Mouse (Mus musculus) adrenal gland, adult (tissue): ENCODE measurements at regions not wholly inside any gene's neighbourhood (a gene's known extent, or its start where the extent isn't known, plus 50 kb on each side); places are given as distances from the start of the nearest gene placed in this dataset.

Source experiments
- DNase-seq, 2 experiments: peaks; one replicate each; pipeline ENCODE4 v3.0.0; 2022 to 2023; ENCODE audit warnings: low spot score in 1 of 2; ENCODE audit not compliant: inconsistent age in 2 of 2

DNA sequence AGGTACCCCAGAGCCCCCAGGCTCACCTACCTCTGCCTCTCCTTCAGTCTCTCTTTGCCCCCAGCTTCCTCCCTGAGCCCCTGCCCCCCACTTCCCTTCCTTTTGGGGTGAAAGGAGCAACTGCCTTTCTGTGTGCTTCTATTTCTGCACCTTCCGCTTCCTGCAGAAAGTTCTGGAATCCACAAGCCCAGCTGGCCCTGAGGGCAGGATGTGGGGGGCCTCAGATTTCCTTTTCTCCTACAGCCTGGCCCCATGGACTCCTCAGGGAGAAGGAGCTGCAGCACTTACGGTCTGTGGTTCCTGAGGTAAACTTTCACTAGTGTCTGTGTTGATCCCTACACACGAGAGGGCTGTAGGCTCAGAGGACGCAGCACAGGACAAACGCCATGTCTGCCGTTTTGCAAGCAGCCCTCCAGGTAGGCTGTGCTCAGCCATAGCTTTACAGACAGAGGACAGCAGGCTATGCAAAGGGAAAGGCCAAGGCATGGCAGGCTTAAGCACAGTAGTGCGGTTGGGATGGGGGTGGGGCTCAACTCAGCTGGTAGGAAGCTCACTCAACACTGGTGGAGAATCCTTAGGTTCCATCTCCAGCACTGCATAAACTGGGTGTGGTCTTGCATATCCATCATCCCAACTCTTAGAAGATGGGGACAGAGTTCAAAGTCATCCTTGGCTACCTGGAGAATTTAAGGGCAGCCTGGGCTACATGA is 108.2 kb upstream of the Ccnd1 start:
- DNase-seq = peak in 1 of 2 experiments; percentile 36

DNA sequence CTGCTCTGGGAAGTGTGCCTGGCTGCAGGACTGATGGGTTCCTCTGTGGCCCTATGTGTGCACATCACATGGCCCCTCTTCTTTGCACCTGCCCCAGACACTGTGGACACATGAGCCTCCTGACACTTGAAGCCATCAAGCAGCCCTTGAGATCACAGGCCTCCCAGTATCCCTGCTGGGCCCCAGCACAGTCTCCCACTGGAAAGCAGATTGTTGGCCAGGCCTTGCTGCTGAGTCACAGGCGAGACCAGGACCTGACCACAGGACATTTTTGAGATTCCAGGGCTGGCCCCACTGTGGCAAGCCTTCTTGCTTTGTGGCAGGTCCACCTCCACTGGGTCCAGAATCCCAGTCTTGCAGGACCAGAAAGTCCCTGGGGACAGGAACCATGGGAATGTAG is 105.5 kb upstream of the Ccnd1 start:
- DNase-seq = no peak

DNA sequence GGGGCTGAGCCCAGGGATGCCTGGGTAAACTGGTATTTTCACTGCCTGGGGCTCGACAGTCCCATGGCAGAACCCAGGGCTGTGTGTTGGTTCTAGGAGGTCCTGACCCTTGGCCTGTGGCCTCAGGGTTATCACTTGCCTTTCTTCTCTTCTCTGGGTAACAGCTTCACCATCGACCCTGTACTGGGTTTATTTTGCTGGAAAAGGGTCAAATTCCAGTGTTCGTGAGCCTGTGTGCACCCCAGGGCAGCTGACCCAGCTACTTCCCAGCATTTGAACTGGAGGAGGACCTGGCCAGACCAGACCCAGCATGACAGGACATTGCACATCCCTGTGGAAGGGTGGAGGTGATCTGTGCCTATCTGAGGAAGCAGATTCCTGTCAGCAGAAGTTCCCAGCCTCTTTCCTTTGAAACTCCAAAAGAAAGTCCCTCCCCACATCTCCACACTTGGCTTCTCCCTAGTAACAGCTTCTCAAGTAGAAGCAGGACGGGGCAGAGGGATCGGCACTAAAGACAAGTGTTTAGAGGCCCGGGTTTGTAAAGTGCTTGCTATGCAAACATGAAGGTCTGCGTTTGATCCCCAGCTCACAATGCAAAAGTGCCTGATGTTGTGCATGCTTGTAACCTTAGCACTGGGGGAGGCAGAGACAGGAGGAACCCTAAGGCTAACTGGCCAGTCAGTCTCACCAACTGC is 103.9 kb upstream of the Ccnd1 start:
- DNase-seq = no peak

DNA sequence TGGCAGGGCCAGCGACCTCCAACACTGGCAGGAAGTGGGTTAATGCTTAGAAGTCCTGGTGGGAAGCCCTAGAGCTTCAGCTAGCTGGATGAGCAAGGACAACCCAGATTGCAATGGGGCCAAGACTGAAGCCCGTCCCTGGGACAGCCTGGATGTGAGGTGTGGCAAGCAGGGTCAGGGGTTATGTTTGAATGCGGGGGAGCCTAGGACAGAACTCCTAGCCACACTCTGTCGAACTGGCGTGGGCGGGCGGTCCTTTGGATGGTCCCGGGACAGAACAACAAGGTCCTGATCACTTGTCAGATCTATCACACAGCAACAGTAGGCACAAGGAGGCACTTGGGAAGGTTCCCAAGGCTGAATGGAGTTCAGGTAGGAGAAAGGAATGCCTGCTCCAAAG is 101.1 kb upstream of the Ccnd1 start:
- DNase-seq = no peak

DNA sequence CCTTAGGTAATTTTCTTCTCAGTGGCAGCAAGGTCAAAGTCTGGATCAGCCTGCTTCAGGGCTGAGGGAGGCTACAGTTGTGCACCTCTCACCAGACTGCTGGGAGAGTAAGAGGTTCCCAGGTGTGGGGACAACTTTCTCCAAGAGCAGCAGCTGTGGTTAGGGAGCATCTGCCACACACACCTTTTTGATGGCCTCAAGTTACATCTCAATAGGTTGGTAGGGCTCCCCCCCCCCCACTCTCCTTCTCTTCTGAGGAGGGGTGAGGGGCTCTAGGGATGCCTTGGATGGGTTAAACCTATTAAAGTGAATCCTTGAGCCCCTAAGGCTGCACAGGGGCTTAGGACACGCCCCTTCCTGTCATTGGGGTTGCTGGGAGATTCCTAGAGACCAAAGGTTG is 94.7 kb upstream of the Ccnd1 start:
- no peak for DNase-seq

DNA sequence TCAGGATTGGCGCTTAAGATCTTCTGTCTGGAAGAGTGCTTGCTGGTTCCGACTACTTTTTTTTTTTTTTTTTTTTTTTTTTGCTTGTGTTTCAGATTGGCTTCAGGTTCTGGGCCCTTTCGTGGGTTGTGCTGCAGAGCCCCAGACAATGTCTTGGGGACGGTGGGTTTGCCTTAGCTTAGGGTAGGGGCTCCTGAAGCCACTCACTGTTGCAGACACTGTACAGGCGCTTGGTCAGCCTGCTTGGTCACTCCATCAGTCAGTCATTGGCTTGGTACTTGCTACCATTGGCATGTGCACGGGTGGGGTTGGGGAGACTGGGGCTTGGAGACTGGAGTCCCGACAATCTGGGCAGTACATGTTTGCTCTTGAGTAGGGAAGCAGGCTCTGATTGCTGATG is 91.5 kb upstream of the Ccnd1 start:
- DNase-seq = no peak

DNA sequence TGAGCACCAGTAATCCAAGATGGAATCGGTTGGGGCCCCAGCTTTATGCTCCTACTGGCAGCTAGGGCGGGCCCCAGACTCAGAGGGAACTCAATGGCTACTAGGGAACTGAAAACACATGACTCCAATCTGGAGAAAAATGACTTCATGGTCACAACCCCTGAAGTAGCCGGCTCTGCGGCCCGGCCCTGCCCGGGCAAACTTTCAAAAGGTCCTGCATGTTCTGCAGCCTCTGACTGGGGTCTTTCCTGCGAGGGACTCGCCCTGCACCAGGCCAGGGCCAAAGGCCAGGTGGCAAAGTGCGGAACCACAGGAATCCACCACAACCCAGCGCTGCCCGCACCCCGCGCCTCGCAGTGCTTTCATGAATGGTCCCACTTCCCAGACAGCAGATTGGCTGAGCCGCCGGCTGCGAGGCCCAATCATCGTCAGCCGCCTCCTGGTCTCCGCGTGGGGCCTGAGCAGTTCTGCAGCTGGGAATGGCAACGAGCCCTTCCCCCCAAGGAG is 91.0 kb upstream of the Ccnd1 start:
- DNase-seq = peak; percentile 88 to 94

DNA sequence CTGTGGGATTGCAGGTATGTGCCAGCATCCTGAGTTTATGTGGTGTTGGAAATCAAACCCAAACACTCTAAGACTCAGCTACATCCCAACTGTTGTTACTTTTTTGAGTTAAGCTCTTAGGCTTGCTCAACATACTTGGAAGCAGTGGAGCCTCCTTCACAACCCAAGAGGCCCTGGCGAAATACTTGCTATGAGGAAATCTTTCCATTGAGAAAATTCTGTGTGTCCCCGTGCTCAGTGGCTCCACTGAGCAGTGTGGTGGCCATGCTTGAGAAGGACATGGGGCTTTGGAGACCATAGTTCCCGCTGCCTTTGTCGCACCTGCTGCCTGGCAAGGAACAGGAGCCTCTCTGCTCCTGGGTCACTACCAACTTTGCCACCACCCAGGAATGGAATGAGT is 89.9 kb upstream of the Ccnd1 start:
- peak in 1 of 2 experiments; percentile 55 for DNase-seq

DNA sequence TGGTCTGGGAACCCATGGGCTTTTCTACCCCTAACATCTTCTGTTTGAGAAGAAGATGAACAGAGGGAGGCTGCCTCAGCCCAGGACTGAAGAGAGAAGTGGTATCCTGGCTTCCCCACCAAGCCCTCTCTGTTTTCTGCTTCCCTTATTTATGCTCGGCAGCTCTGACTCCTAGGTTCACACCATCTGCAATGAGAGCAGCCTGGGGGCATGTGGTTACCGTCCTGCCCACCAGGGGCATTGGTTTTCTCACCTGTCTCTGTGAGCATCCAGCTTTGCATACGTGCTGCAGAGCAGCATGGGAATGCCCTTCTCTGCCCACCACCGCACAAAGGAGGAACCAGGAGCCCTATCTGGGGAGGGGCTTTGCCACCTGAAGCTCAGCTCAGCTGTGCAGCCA is 89.4 kb upstream of the Ccnd1 start:
- DNase-seq = no peak

DNA sequence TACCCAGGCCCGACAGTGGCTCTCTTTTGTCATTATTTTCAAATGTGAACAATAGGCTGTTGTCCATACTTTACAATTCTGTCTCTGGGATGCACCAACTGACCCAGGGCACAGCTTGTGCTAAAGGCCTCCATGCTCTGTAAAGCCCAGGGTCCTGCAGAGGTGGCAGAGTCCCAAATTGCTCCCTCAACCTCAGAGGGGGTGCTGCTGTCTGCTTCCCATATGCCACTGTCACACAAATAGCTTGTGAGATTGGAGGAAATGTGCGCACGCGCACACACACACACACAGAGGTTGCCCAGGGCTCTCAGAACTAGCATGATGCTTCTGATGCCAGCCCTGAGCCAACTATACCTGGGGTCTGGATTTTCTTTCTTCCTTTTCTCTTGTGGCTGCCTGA is 87.3 kb upstream of the Ccnd1 start:
- no peak for DNase-seq

DNA sequence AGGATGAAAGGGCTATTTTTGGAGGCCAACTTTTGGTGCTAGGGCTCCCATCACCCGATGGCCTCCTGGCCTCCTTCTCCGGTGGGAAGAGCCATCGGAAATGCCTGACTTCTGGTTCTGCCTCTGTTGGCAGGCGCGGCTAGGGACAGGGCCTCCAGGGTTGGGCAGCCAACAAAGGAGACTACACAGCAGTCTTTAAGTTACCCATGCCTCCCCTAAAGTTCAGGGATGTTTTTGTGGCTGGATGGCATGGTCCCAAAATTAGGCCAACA is 86.2 kb upstream of the Ccnd1 start:
- DNase-seq = peak; percentile 40 to 62

DNA sequence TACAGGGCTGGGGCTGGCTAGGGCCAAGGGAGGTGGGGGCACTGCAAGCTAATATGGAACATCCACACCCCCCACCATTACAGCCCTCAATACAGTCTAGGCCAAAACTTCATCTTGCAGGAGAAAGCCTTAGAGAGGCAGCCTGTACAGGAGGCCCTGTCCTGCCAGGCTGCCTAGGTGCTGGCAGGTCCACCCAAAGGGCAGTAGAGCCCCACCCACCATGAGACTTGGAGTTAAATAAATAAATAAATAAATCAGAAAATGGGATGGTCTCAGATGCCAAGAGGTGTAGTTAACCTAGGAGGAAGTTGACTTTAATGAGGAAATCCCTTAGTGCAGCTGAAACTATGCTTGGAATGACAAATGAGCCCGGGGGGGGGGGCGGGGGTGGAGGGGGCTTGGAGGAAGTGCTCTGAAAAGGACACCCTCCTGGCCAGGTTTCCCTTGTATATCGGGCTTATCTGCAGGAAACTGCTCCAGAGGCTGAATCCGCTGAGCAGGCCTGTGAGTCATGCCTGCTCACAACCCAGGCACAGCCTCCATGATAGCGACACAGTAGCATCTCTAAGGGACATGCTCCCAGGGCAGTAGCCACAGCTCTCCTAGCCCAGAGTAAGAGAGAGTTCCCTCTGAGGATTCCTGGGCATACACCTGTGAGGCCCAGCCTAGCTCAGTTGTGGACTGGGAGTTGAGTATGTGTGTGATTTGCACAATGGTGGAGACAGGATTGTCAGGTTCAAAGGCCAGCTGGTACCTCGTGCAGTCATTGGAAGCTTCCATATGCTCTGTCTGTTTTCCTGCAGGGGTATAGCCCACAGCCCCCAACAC is 85.7 kb upstream of the Ccnd1 start:
- DNase-seq = peak; percentile 63 to 75

DNA sequence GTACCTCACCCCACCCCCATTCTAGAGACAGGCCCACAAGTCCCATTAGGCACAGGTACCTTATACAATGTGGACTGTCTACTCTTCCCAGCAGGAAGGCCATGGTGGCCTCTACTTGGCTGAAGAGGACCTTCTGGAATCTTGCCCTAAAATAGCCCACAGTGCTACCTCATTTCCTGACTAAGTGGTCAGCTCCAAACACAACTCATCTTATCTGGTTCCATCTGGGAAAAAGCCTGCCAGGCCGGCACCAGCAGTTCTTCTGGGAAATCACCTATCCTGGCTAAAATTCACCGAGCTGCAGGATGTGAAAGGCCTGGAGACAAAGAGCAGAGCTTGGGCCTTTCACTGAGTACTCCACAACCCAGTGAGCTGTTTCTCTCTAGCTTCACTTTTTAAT is 84.9 kb upstream of the Ccnd1 start:
- peak; percentile 37 to 59 for DNase-seq

DNA sequence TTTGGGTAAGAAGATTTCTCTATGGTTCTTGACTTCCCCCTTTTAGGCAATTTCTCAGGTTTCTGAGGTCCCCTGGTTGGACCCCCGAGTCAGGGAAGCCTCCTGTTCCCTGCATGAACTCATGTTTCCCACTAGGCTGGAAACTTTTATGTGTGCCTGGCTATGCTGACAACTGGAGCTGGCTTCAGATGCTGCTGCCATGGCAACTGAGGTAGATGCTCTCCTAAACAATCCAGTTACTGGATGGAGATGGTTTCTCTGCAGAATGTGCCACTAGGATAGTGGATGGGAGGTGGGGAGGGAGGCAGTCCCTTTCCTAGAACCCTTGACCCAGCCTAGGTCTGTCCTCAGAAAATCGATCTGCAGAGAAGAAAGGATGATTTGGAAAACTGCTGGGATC is 79.4 kb upstream of the Ccnd1 start:
- DNase-seq = no peak

DNA sequence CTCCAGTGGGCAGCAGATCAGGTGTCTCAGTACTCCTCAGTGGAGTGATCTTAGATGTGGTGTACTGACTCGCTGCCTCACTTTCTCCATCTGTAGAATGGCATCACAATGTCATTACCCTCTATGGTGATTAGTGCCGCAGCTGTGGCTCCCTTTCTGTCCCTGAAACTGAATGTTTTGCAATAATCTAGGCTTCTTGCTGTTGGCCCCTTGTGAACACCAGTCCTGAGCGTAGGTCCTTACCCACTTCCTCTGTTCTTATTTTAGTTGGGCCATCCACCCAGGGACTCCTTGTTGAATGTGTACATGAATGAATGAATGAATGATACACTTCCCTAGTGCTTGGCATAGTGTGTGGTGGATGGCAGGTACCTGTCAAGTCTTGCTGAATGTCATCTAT is 78.4 kb upstream of the Ccnd1 start:
- DNase-seq = no peak

DNA sequence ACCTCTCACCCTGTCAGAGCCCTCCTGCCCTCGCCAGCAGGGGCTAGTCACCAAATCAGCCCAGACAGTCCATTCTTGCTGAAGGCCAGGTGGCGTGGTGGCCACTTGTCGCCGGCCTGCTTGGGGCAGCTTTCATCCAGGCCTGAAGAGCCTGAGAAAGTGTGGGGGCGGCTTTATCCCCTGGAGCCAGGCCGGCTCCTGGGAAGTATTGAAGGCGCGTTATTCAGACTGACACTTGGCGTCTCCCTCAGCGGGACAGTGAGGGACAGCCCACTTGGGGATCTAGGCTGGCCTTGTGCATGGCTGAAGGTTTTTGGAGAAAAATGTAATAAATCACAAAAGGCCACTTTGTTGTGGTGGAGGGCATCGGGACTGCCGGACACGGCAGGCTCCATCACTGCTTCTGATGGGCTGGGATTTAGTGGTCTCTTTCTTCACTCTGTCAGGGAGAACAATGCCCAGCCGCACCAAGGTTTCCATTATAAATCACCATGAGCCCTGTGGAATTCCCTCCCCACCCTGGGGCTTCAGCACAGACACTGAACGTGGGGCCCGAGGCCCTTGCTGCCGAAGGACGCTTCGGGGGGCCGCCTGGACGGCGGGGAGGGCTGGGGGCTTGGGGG is 75.8 kb upstream of the Ccnd1 start:
- DNase-seq = peak in 1 of 2 experiments; percentile 62

DNA sequence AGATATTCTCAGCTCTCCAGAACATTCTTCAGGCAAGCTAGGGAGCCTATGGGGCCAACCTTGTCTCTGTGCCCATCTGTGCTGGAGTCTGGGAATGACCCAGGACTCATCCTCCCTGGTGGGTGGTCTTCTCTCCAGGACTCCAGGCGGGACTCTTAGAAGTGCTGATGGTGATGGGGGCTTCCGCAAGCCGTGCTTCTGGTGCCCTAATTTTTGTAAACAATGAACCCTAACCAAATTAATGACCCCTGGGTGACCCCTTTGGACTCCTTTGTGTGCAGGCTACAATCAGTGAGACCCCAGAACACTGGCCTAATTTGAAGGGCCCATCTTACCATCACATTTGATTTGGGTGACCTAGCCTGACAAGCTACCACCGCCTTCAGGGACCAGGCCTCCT is 71.0 kb upstream of the Ccnd1 start:
- no peak for DNase-seq

DNA sequence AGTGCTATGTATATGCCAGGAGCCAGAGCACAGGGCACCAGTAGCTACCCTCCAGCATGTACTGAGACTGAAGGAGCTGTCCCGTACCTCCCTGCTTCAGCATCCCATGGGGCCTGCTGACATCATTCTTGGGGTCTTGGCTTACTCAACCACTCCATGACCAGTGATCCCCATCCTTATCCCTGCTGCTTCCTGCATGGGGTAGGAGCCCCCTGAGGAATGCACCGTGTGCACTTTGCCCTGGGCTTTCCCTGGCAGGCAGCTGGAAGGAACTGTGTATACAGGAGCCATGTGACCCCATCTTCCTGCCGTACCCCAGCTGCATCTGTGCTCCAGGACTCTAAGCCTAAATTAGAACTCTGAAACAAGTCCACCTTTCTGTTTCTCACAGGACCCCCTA is 70.3 kb upstream of the Ccnd1 start:
- DNase-seq = no peak

DNA sequence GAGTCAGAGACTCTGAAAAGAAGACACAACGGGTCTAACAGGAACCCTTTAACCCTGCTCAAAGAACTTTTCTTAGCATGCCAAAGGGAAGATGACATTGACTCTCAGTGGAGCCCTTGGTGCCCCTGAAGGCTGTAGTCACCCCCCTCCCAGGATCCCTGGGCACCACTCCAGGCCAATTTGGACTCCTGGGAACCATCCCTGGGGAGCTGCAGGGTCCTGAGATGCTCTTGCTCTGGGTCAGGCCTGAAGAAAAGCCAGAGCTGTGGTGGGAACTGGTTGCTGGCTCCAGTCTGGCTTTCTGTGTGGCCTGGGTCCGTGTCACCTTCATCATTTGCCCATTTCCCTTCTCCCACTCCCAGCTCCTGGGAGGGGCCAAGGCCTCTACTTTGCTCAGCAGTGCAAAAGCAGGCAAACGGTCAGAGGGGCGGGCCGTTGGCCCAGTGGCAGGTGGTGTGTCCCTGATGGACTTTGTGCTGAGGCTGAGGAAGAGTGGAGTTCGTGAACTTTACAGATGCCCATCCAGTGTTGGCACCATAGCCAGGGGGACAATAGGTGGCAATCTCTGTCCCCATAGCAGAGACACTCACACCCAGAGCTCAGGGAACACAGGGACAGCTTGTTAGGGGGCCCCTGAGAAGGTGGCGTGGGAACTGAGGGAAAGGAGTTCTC is 69.1 kb upstream of the Ccnd1 start:
- DNase-seq = no peak

DNA sequence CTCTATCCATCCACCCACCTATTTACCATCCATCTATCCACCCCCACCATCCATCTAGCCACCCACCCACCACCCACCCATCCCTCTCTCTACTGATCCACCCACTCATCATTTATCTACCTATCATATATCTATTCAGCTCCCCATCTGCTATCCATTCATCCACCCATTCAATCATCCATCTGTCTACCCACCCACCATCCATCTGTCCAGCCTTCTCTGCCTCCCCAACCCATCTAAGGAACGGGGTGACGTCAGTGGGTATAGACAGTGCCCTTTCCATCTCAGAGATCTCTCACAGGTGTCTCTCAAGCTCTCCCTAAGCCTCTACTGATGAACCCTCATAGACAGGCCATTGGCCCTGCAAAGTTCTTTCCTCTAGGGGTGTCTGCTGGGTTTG is 67.5 kb upstream of the Ccnd1 start:
- no peak for DNase-seq

DNA sequence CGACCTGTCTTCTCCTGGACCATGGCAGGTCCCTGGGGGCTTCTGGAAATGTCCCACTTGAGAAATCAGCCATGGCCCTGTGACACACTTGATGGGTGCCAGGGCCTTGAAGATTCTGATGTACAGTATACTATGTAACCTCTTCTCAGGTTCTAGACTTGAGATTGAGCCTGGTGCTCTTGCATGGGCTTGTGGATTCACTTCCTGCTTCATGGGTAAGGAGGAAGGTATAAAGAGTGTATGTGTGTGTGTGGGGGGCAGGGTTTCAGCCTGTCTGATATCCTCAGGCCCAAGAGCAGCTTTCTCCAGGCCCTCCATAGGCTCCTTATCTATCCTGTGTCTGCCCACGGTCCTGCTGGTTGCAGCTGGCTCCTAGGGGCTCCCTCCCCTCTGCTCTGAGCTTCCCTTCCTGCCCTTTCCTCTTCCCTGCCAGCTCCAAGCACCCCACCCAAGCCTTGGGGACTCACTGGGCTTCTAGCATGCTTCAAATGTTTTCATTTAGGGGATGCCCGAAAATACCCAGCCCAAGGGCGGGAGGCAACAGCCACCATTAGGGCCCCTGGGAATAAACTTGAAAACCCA is 61.9 kb upstream of the Ccnd1 start:
- DNase-seq = no peak
